Mouse (Mus musculus) right cerebral cortex, postnatal 4 days (tissue): ENCODE results near the gene Aldh1l1.
"Not testable (repeated sequence)": the region's sequence is repeated elsewhere in the genome, so short reads cannot be mapped to it uniquely, and the experiment has no call there.

Experiments
- DNase-seq: peaks from one replicate; pipeline ENCODE4 v3.0.0-alpha.2; 2022

Aldh1l1 gene

GRCm38 (mm10) chr6:90624733-90625132, 138.5 kb downstream of the Aldh1l1 start:
- no peak for DNase-seq

- DNase-seq = no peak
These were observed 139.2 kb downstream of the Aldh1l1 start for GRCm38 (mm10) chr6:90625207-90625994.

- DNase-seq = no peak
These were observed 141.3 kb downstream of the Aldh1l1 start for GRCm38 (mm10) chr6:90627556-90627955.

- no peak for DNase-seq
These were observed 143.3 kb downstream of the Aldh1l1 start for GRCm38 (mm10) chr6:90629506-90629905.

- no peak for DNase-seq
These were observed 144.2 kb downstream of the Aldh1l1 start for GRCm38 (mm10) chr6:90630427-90630826.

- DNase-seq = not testable (repeated sequence)
These were observed 146.3 kb downstream of the Aldh1l1 start for GRCm38 (mm10) chr6:90632526-90632925.

GRCm38 (mm10) chr6:90635081-90635480, 148.9 kb downstream of the Aldh1l1 start:
- DNase-seq = no peak

GRCm38 (mm10) chr6:90635611-90636010, 149.4 kb downstream of the Aldh1l1 start:
- no peak for DNase-seq

- DNase-seq = no peak
These were observed 156.8 kb downstream of the Aldh1l1 start for GRCm38 (mm10) chr6:90643057-90643456.

GRCm38 (mm10) chr6:90644965-90645364, 158.7 kb downstream of the Aldh1l1 start:
- DNase-seq = no peak

GRCm38 (mm10) chr6:90648391-90648790, 162.2 kb downstream of the Aldh1l1 start:
- DNase-seq = no peak

- no peak for DNase-seq
These were observed 163.1 kb downstream of the Aldh1l1 start for GRCm38 (mm10) chr6:90649279-90649678.
